Mouse (Mus musculus): ENCODE results near the gene Tmem136. TPM values are rescaled to one million over a fixed set of nuclear protein-coding genes. Genes with fewer than 3 reads are reported as not detected.

Gene Tmem136
- 10.1 and 11.1 TPM in 2 replicates for polyA plus RNA-seq (2014; fragmentation: Nextera tagmentation; extraction: Ambion mirVana)

DNA sequence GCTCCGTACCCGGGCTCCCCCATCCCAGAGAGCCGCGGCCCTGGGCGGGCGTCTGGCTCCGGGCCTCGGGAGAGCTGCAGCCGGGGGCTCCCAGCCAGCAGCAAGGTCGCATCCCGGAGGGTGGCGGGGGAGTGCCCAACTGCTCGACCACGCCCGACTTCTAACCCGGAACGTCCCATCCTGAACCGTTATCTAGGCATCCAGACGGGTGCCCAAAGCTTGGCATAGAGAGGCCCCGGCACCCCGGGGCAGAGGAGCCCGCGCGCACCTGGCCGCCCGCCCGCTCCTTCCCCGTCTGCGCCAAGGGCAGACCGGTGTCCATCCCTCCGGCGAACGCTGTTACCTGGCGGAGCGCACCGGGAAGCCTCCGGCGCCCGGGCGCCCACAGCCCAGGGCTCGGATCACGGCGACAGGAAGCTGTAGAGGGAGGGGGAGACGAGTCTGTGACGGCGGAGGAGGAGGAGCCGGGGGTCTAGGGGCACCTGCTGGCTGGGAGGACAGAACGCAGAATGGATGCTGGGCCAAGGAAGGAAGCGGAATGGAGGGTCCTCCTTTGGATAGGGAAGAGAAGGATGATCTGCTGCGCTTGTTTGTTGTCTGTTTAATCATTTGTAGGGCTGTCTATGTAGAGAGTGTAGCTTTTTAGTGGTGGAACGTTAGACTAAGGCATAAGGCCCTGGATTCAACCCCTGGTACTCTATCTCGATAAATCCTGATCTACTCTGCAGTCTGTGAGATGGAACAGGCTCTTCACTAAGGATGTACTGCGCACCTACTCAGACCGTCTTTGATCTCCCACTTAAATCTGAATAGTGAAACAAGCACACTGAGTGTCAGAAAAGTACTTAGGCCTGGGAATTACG, at the start of gene Tmem136:
Tmem136 (minus strand) TSS at position 437 of the 863 bp plus-strand sequence.
- peak within 1 kb of the TSS; percentile 95 for H3K9ac ChIP-seq
- peaks cover 10% of the 10 kb centered on the region for H3K4me1 ChIP-seq (replicated peaks; ENCODE audit: control insufficient read depth, insufficient read depth, low read length)
- ATAC-seq (ENCODE audit: low FRiP score): peak; percentile 96
- H3K36me3 ChIP-seq (replicated peaks; ENCODE audit: control insufficient read depth, insufficient read depth): peaks cover 4% of the 10 kb centered on the region
- H3K27me3 ChIP-seq (ENCODE audit: control insufficient read depth, insufficient read depth, low read length): no peaks in the 10 kb centered on the region
- H3K9me3 ChIP-seq (ENCODE audit: control insufficient read depth, low read length): no peaks in the 10 kb centered on the region
- 4% methylated on average over 55 of the region's 55 CpGs for WGBS
- peak within 1 kb of the TSS; percentile 44; the same call in 1 of the 2 replicates for H3K27ac ChIP-seq
- H3K4me3 ChIP-seq (replicated peaks; ENCODE audit: low read length): peak within 1 kb of the TSS; percentile 82
- peak; percentile 79 for DNase-seq (ENCODE audit: low spot score)
- peak within 1 kb of the TSS; percentile 68 for H3K4me2 ChIP-seq (replicated peaks)

- H3K4me1 ChIP-seq (replicated peaks; ENCODE audit: control insufficient read depth, insufficient read depth, low read length): no peaks in the 10 kb centered on the region
- H3K27ac ChIP-seq: no peak overlapping the region
- H3K4me3 ChIP-seq (replicated peaks; ENCODE audit: low read length): no peak overlapping the region
- no peaks in the 10 kb centered on the region for H3K27me3 ChIP-seq (ENCODE audit: control insufficient read depth, insufficient read depth, low read length)
- H3K36me3 ChIP-seq (replicated peaks; ENCODE audit: control insufficient read depth, insufficient read depth): no peaks in the 10 kb centered on the region
- 89% methylated on average over 6 of the region's 6 CpGs for WGBS
- DNase-seq (ENCODE audit: low spot score): no peak
- no peak for ATAC-seq (ENCODE audit: low FRiP score)
- no peak overlapping the region for H3K9ac ChIP-seq
- H3K4me2 ChIP-seq (replicated peaks): no peak overlapping the region
- no peaks in the 10 kb centered on the region for H3K9me3 ChIP-seq (ENCODE audit: control insufficient read depth, low read length)
Observed at GRCm38 (mm10) chr9:43155960-43156359, 39.6 kb upstream of the Tmem136 start.

- Histone ChIP-seq H3K4me3 (replicated peaks; ENCODE audit: low read length) (no peak overlapping the region), H3K27ac (no peak overlapping the region), H3K27me3 (ENCODE audit: control insufficient read depth, insufficient read depth, low read length) (no peaks in the 10 kb centered on the region), H3K36me3 (replicated peaks; ENCODE audit: control insufficient read depth, insufficient read depth) (no peaks in the 10 kb centered on the region), H3K4me2 (replicated peaks) (no peak overlapping the region), H3K9me3 (ENCODE audit: control insufficient read depth, low read length) (no peaks in the 10 kb centered on the region), H3K9ac (no peak overlapping the region), H3K4me1 (replicated peaks; ENCODE audit: control insufficient read depth, insufficient read depth, low read length) (no peaks in the 10 kb centered on the region)
- WGBS: 86% methylated on average over 6 of the region's 6 CpGs
- no peak for ATAC-seq (ENCODE audit: low FRiP score)
- no peak for DNase-seq (ENCODE audit: low spot score)
Observed at GRCm38 (mm10) chr9:43151779-43152178, 35.4 kb upstream of the Tmem136 start.

DNA sequence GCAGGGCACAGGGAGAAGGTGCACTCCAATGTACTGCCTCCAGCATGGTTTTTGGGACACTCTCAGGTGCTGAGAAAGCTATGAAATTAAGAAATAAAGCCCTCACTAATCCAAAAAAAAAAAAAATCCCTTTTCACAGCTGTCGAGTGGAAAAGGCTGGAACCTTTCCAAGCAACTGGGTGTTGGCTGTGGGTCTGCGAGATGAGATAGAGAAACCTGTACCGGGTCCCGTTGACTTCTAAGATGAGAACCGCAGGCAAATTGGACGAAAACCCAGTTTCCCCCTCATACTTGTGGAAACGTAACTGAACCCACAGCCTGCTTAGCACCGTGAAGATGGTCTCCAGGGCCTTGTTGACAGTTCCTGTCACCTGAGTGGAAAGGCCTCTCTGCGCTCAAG, 34.6 kb upstream of the Tmem136 start:
- ATAC-seq (ENCODE audit: low FRiP score): no peak
- Histone ChIP-seq H3K27ac (no peak overlapping the region), H3K27me3 (ENCODE audit: control insufficient read depth, insufficient read depth, low read length) (no peaks in the 10 kb centered on the region), H3K4me3 (replicated peaks; ENCODE audit: low read length) (no peak overlapping the region), H3K36me3 (replicated peaks; ENCODE audit: control insufficient read depth, insufficient read depth) (no peaks in the 10 kb centered on the region), H3K4me2 (replicated peaks) (no peak overlapping the region), H3K9me3 (ENCODE audit: control insufficient read depth, low read length) (no peaks in the 10 kb centered on the region), H3K4me1 (replicated peaks; ENCODE audit: control insufficient read depth, insufficient read depth, low read length) (no peaks in the 10 kb centered on the region), H3K9ac (no peak overlapping the region)
- WGBS: 72% methylated on average over 9 of the region's 9 CpGs
- DNase-seq (ENCODE audit: low spot score): no peak

DNA sequence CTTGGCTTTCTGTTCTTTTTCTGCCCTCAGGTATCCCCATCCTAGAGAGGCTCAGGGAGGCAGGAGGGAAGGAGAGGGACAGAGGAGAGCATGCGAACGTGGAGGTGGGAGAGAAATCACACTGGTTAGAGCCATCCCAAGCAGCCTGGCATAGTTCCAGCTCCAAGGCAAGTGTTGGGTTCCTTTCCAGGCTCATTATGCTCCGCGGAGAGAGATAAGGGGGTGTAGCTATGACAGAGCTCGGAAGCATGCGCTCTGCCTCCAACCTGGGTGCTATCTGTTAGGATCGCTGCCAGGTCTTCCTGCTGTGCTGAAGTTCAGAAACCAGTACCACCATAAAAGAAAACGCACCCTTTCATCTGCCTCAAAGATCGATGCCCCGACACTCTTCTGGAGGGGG, 33.7 kb upstream of the Tmem136 start:
- Histone ChIP-seq H3K36me3 (replicated peaks; ENCODE audit: control insufficient read depth, insufficient read depth) (no peaks in the 10 kb centered on the region), H3K4me2 (replicated peaks) (no peak overlapping the region), H3K27ac (no peak overlapping the region), H3K9ac (no peak overlapping the region), H3K9me3 (ENCODE audit: control insufficient read depth, low read length) (no peaks in the 10 kb centered on the region), H3K4me1 (replicated peaks; ENCODE audit: control insufficient read depth, insufficient read depth, low read length) (no peaks in the 10 kb centered on the region), H3K4me3 (replicated peaks; ENCODE audit: low read length) (no peak overlapping the region), H3K27me3 (ENCODE audit: control insufficient read depth, insufficient read depth, low read length) (no peaks in the 10 kb centered on the region)
- ATAC-seq (ENCODE audit: low FRiP score) (no peak), DNase-seq (ENCODE audit: low spot score) (no peak)
- 66% methylated on average over 10 of the region's 10 CpGs for WGBS

GRCm38 (mm10) chr9:43149498-43149897, 33.1 kb upstream of the Tmem136 start:
- Histone ChIP-seq H3K36me3 (replicated peaks; ENCODE audit: control insufficient read depth, insufficient read depth) (no peaks in the 10 kb centered on the region), H3K4me1 (replicated peaks; ENCODE audit: control insufficient read depth, insufficient read depth, low read length) (no peaks in the 10 kb centered on the region), H3K4me3 (replicated peaks; ENCODE audit: low read length) (no peak overlapping the region), H3K4me2 (replicated peaks) (no peak overlapping the region), H3K27me3 (ENCODE audit: control insufficient read depth, insufficient read depth, low read length) (no peaks in the 10 kb centered on the region), H3K9ac (no peak overlapping the region), H3K27ac (no peak overlapping the region), H3K9me3 (ENCODE audit: control insufficient read depth, low read length) (no peaks in the 10 kb centered on the region)
- WGBS: 76% methylated on average over 3 of the region's 3 CpGs
- DNase-seq (ENCODE audit: low spot score): no peak
- ATAC-seq (ENCODE audit: low FRiP score): no peak

GRCm38 (mm10) chr9:43145196-43145595, 28.8 kb upstream of the Tmem136 start:
- ATAC-seq (ENCODE audit: low FRiP score): no peak
- Histone ChIP-seq H3K27ac (no peak overlapping the region), H3K4me3 (replicated peaks; ENCODE audit: low read length) (no peak overlapping the region), H3K9ac (no peak overlapping the region), H3K4me1 (replicated peaks; ENCODE audit: control insufficient read depth, insufficient read depth, low read length) (no peaks in the 10 kb centered on the region), H3K27me3 (ENCODE audit: control insufficient read depth, insufficient read depth, low read length) (no peaks in the 10 kb centered on the region), H3K9me3 (ENCODE audit: control insufficient read depth, low read length) (no peaks in the 10 kb centered on the region), H3K4me2 (replicated peaks) (no peak overlapping the region), H3K36me3 (replicated peaks; ENCODE audit: control insufficient read depth, insufficient read depth) (no peaks in the 10 kb centered on the region)
- 88% methylated on average over 4 of the region's 4 CpGs for WGBS
- DNase-seq (ENCODE audit: low spot score): no peak

GRCm38 (mm10) chr9:43144206-43144810, 27.9 kb upstream of the Tmem136 start:
- no peaks in the 10 kb centered on the region for H3K9me3 ChIP-seq (ENCODE audit: control insufficient read depth, low read length)
- H3K36me3 ChIP-seq (replicated peaks; ENCODE audit: control insufficient read depth, insufficient read depth): no peaks in the 10 kb centered on the region
- no peak for DNase-seq (ENCODE audit: low spot score)
- no peak for ATAC-seq (ENCODE audit: low FRiP score)
- 73% methylated on average over 12 of the region's 12 CpGs for WGBS
- no peak overlapping the region for H3K4me2 ChIP-seq (replicated peaks)
- no peaks in the 10 kb centered on the region for H3K4me1 ChIP-seq (replicated peaks; ENCODE audit: control insufficient read depth, insufficient read depth, low read length)
- H3K27me3 ChIP-seq (ENCODE audit: control insufficient read depth, insufficient read depth, low read length): no peaks in the 10 kb centered on the region
- H3K9ac ChIP-seq: no peak overlapping the region
- no peak overlapping the region for H3K27ac ChIP-seq
- H3K4me3 ChIP-seq (replicated peaks; ENCODE audit: low read length): no peak overlapping the region

DNA sequence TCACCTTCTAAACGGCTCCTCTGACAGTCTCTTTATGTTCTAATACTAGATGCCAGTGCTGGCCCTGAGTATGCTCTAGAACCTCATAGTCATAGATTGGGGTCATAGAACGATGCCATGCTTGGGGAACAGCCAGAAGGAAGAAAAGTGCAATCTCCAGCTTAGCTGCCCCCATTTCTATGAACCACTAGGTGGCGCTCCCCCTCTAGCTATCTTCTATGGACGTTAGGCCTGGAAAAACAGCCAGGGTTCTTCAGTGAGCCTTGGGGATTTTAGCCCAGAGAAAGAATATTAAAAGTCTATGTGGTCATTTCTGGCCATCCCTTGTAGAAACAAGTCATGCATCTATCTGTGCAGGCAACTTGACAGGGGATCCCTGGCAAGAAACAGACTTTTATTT, 25.5 kb upstream of the Tmem136 start:
- DNase-seq (ENCODE audit: low spot score) (peak; percentile 82), ATAC-seq (ENCODE audit: low FRiP score) (no peak)
- H3K27ac ChIP-seq: no peak overlapping the region
- no peaks in the 10 kb centered on the region for H3K9me3 ChIP-seq (ENCODE audit: control insufficient read depth, low read length)
- H3K4me1 ChIP-seq (replicated peaks; ENCODE audit: control insufficient read depth, insufficient read depth, low read length): no peaks in the 10 kb centered on the region
- H3K36me3 ChIP-seq (replicated peaks; ENCODE audit: control insufficient read depth, insufficient read depth): no peaks in the 10 kb centered on the region
- no peak overlapping the region for H3K9ac ChIP-seq
- H3K27me3 ChIP-seq (ENCODE audit: control insufficient read depth, insufficient read depth, low read length): no peaks in the 10 kb centered on the region
- H3K4me3 ChIP-seq (replicated peaks; ENCODE audit: low read length): no peak overlapping the region
- WGBS: 10% methylated on average over 4 of the region's 4 CpGs
- no peak overlapping the region for H3K4me2 ChIP-seq (replicated peaks)
